Mouse (Mus musculus): ENCODE results near the gene Prss34.

DNA sequence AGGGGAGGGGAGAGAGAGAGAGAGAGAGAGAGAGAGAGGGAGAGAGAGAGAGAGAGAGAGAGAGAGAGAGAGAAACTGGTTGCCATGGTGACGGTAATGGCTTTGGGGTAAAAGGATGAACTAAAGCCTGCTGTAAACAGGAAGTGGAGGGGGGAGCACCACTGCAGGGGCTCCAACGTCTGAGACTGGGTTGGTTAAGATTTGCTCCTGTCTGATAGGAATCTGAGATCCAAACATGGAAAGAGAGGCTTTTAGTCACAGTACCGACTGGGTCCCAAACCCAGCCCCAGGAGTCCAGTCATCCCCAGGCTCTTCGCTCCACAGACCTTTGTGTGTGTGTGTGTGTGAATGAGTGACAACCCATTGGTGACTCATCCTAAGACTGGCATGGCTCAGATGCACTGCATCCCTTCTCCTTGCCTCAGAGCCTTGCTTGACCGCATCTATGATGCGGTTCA lies 40.4 kb upstream of the Prss34 start:
- TF ChIP-seq CTCF (IDR thresholded peaks at IDR 0.05) (no peak), POLR2A (IDR thresholded peaks at IDR 0.05; ENCODE audit: insufficient read depth, low read depth, low read length) (no peak)

Data from heart, adult 2 months (tissue).